Mouse (Mus musculus) small intestine, adult 2 months (tissue): ENCODE measurements around the gene Lama4.

Experiments
- CTCF ChIP-seq: fragments of 200-500 bp; IDR thresholded peaks from 2 replicates; pipeline ENCODE4 v1.5.1; 2012; ENCODE audit warnings: low read depth, mild to moderate bottlenecking, control low read depth, inconsistent platforms, low read length, moderate library complexity, mixed read lengths; ENCODE audit not compliant: insufficient replicate concordance, insufficient read length; ENCODE audit errors: extremely low read depth
- POLR2A ChIP-seq: fragments of 200-500 bp; IDR thresholded peaks from 2 replicates; pipeline ENCODE4 v1.6.1; 2012; ENCODE audit warnings: low read depth, mild to moderate bottlenecking, control low read depth, inconsistent platforms, low read length, moderate library complexity

DNA sequence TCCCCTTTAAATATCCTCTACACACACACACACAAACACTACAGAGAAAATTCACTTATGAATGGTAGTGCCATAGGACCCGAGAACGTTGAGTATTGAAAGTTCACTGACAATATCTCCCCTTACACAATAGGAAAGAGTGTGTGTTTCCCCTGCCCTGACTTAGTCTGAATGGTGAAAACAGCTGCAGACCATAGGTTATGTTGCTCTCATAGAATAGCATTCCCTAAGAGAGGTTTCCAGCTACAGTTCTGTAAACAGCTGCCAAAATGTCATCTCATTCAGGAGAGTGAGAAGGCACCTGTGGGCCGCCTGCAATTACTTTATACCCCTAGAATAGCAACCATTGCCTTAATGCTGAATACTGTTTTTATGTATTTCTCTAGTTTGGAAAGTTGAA, 141.1 kb downstream of the Lama4 start:
- TF ChIP-seq CTCF, result no peak
- TF ChIP-seq POLR2A, result no peak
